Mouse (Mus musculus): ENCODE measurements around the gene Art3. TPM values are rescaled to one million over a fixed set of nuclear protein-coding genes. Genes with fewer than 3 reads are reported as not detected.

Gene Art3
- polyA plus RNA-seq, 1 experiment from 2014 or later: 3.9 TPM

- H3K4me1 ChIP-seq: peaks cover 18% of the 10 kb centered on the region; the same call in 1 of the 2 replicates
- H3K36me3 ChIP-seq: no peaks in the 10 kb centered on the region
- H3K4me2 ChIP-seq: no peak overlapping the region
- H3K9ac ChIP-seq: no peak overlapping the region
- H3K27me3 ChIP-seq: no peaks in the 10 kb centered on the region
- ATAC-seq (replicated peaks; ENCODE audit: low FRiP score): peak; percentile 83
- WGBS: 59% methylated on average over 13 of the region's 13 CpGs
- H3K27ac ChIP-seq: no peak overlapping the region
- H3K9me3 ChIP-seq (replicated peaks): no peaks in the 10 kb centered on the region
- H3K4me3 ChIP-seq (replicated peaks): no peak overlapping the region
Measured at GRCm38 (mm10) chr5:92369151-92369994, 37.7 kb downstream of the Art3 start.

- H3K9ac ChIP-seq: no peak overlapping the region
- H3K4me1 ChIP-seq: peaks cover 21% of the 10 kb centered on the region
- no peaks in the 10 kb centered on the region for H3K27me3 ChIP-seq
- H3K4me3 ChIP-seq (replicated peaks): no peak overlapping the region
- WGBS: 71% methylated on average over 6 of the region's 6 CpGs
- ATAC-seq (replicated peaks; ENCODE audit: low FRiP score): no peak
- H3K9me3 ChIP-seq (replicated peaks): no peaks in the 10 kb centered on the region
- no peak overlapping the region for H3K27ac ChIP-seq
- H3K36me3 ChIP-seq: no peaks in the 10 kb centered on the region
- H3K4me2 ChIP-seq: no peak overlapping the region
Measured at GRCm38 (mm10) chr5:92370392-92370791, 38.8 kb downstream of the Art3 start.

- Histone ChIP-seq H3K9me3 (replicated peaks) (no peaks in the 10 kb centered on the region), H3K9ac (no peak overlapping the region), H3K4me1 (peaks cover 26% of the 10 kb centered on the region), H3K4me2 (no peak overlapping the region), H3K27me3 (no peaks in the 10 kb centered on the region), H3K27ac (no peak overlapping the region), H3K4me3 (replicated peaks) (no peak overlapping the region), H3K36me3 (no peaks in the 10 kb centered on the region)
- ATAC-seq (replicated peaks; ENCODE audit: low FRiP score): no peak
- whole genome bisulfite sequencing: 72% methylated on average over 6 of the region's 6 CpGs
Measured at GRCm38 (mm10) chr5:92370891-92371290, 39.3 kb downstream of the Art3 start.

DNA sequence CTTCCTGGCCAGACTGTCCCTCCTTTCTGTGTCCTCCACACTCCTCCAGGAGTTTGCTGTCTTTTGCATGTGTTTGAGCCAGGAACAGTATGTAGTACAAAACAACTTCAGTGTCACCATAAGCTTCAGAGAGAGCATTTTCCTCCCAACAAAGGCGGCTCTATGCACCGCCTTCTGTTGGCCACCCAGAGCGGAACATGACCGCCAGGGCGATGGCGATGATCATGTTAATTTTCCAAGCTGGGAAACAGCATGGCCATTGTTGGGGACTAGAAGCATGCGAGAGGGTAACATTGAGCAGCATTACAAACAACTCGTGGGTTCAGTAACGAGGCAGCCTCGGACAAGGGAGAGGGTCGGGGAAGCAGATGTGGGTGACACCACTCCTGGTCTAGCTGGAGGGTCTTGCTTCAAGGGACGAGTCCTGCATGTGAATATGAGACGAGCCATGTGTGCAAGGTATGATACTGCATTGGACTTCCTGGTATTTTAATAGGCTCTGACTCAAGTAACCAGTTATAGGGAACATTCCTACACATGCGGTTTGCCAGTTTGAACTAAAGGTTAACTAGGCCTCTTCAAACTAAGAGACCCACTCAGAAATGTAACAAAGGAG lies 39.8 kb downstream of the Art3 start:
- Histone ChIP-seq H3K4me1 (peaks cover 29% of the 10 kb centered on the region), H3K27me3 (no peaks in the 10 kb centered on the region), H3K4me3 (replicated peaks) (no peak overlapping the region), H3K4me2 (no peak overlapping the region), H3K9me3 (replicated peaks) (no peaks in the 10 kb centered on the region), H3K36me3 (no peaks in the 10 kb centered on the region), H3K9ac (no peak overlapping the region), H3K27ac (no peak overlapping the region)
- WGBS: 80% methylated on average over 14 of the region's 14 CpGs
- no peak for ATAC-seq (replicated peaks; ENCODE audit: low FRiP score)

- Histone ChIP-seq H3K9me3 (replicated peaks) (no peaks in the 10 kb centered on the region), H3K36me3 (no peaks in the 10 kb centered on the region), H3K4me2 (no peak overlapping the region), H3K27me3 (no peaks in the 10 kb centered on the region), H3K27ac (no peak overlapping the region), H3K4me1 (peaks cover 35% of the 10 kb centered on the region), H3K4me3 (replicated peaks) (no peak overlapping the region), H3K9ac (no peak overlapping the region)
- WGBS: 49% methylated on average over 2 of the region's 2 CpGs
- ATAC-seq (replicated peaks; ENCODE audit: low FRiP score): no peak
Measured at GRCm38 (mm10) chr5:92372605-92373004, 41.0 kb downstream of the Art3 start.

- WGBS: 32% methylated on average over 6 of the region's 6 CpGs
- ATAC-seq (replicated peaks; ENCODE audit: low FRiP score): no peak; the same call in 1 of the 2 replicates
- no peak overlapping the region for H3K4me2 ChIP-seq
- H3K27ac ChIP-seq: peak overlapping the region; percentile 82
- H3K9me3 ChIP-seq (replicated peaks): no peaks in the 10 kb centered on the region
- H3K27me3 ChIP-seq: no peaks in the 10 kb centered on the region
- H3K4me1 ChIP-seq: peaks cover 24% of the 10 kb centered on the region
- H3K4me3 ChIP-seq (replicated peaks): no peak overlapping the region
- no peaks in the 10 kb centered on the region for H3K36me3 ChIP-seq
- H3K9ac ChIP-seq: no peak overlapping the region
Measured at GRCm38 (mm10) chr5:92374721-92375142, 43.1 kb downstream of the Art3 start.

DNA sequence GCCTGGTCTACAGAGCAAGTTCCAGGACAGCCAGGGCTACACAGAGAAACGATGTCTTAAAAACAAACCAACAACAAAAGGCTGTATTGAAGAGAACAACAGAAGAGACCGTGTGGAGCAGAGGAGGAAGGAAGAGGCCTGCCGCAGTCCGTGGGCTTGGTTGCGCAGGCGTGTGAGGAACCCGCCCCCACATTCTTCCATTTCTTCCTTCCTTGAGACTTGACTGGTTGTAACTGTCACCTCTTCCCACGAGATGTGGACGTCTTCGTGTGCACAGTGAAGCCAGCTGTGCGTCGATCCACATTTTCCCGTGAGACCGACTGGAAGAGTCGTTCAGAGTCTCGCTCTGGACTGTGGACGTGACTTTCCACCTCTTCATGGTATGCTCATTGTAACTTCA lies 43.7 kb downstream of the Art3 start:
- H3K27ac ChIP-seq: peak overlapping the region; percentile 82
- no peaks in the 10 kb centered on the region for H3K9me3 ChIP-seq (replicated peaks)
- no peak for ATAC-seq (replicated peaks; ENCODE audit: low FRiP score)
- peaks cover 24% of the 10 kb centered on the region for H3K4me1 ChIP-seq
- no peak overlapping the region for H3K9ac ChIP-seq
- no peak overlapping the region for H3K4me3 ChIP-seq (replicated peaks)
- WGBS: 65% methylated on average over 17 of the region's 17 CpGs
- no peaks in the 10 kb centered on the region for H3K27me3 ChIP-seq
- H3K36me3 ChIP-seq: no peaks in the 10 kb centered on the region
- H3K4me2 ChIP-seq: peak overlapping the region; percentile 15; the same call in 1 of the 2 replicates

GRCm38 (mm10) chr5:92376795-92377405 lies 45.3 kb downstream of the Art3 start:
- WGBS: 32% methylated on average over 13 of the region's 13 CpGs
- Histone ChIP-seq H3K27me3 (no peaks in the 10 kb centered on the region), H3K9ac (no peak overlapping the region), H3K9me3 (replicated peaks) (no peaks in the 10 kb centered on the region), H3K36me3 (no peaks in the 10 kb centered on the region), H3K4me2 (0 out of 2 replicates have a peak overlapping the region, but pooled peaks have one; percentile 10), H3K4me3 (replicated peaks) (no peak overlapping the region), H3K4me1 (peaks cover 19% of the 10 kb centered on the region), H3K27ac (0 out of 2 replicates have a peak overlapping the region, but pooled peaks have one; percentile 14)
- ATAC-seq (replicated peaks; ENCODE audit: low FRiP score): no peak

DNA sequence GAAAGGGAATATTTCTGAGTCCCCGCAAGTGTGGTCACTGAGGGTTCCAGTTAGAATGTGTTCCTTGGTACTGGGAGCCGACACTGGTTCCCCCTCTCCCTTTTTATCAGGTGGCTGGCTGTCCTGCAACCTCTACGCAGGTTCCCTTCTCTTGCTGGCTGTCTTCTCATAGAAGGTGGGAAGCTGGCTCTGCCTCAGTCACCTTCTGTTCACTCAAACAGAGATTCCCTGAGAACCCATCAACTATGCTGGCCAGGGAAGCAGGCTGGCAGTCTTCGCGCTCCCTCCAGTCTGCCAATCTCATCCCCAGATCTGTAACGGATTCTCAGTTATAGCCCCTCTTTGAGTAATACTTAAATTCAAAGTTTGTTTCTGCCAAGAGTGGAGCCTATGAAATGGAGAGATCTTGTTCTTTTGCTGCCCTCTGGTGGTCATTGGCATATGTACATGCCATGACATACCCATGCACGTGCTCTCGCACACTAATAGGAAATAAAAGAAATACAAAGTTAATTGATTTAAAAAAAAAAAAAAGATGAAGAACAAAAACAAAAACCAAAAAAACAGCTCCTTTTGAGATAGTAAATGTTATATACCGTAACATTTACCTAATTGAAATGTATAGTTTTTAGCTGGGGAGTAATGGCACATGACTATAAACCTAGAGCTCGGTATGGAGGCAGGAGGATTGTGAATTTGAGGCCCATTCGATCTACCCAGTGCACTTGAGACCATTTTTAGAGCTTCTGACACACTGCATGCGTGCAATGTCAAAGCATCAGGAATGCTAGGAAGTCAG lies 50.1 kb downstream of the Art3 start:
- WGBS: 36% methylated on average over 12 of the region's 12 CpGs
- no peak overlapping the region for H3K4me2 ChIP-seq
- ATAC-seq (replicated peaks; ENCODE audit: low FRiP score): peak; percentile 58; the same call in 1 of the 2 replicates
- H3K9me3 ChIP-seq (replicated peaks): no peaks in the 10 kb centered on the region
- H3K27me3 ChIP-seq: no peaks in the 10 kb centered on the region
- no peak overlapping the region for H3K4me3 ChIP-seq (replicated peaks)
- no peak overlapping the region for H3K9ac ChIP-seq
- no peak overlapping the region for H3K27ac ChIP-seq
- H3K4me1 ChIP-seq: peaks cover 8% of the 10 kb centered on the region
- H3K36me3 ChIP-seq: no peaks in the 10 kb centered on the region

DNA sequence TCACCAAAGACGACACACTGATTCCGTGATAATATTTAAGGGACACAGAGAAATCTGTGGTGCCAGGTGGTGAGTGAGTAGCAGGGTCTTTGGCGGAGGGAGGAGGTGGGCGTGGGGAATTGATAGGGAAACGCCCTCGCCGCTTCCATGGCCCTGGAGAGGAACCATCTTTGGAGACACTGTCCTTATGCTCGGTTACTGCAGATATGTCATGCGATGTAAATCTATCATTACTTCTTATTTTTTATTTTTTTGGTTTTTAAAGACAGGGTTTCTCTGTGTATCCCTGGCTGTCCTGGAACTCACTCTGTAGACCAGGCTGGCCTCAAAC lies 50.7 kb downstream of the Art3 start:
- Histone ChIP-seq H3K27ac (no peak overlapping the region), H3K36me3 (no peaks in the 10 kb centered on the region), H3K9me3 (replicated peaks) (no peaks in the 10 kb centered on the region), H3K4me1 (peaks cover 6% of the 10 kb centered on the region; the same call in 1 of the 2 replicates), H3K4me2 (no peak overlapping the region), H3K4me3 (replicated peaks) (no peak overlapping the region), H3K9ac (no peak overlapping the region), H3K27me3 (no peaks in the 10 kb centered on the region)
- 0 out of 2 replicates have a peak, but pooled peaks have one; percentile 48 for ATAC-seq (replicated peaks; ENCODE audit: low FRiP score)
- WGBS: 61% methylated on average over 9 of the region's 9 CpGs

- Histone ChIP-seq H3K27ac (no peak overlapping the region), H3K4me3 (replicated peaks) (no peak overlapping the region), H3K4me2 (no peak overlapping the region), H3K4me1 (peaks cover 9% of the 10 kb centered on the region; the same call in 1 of the 2 replicates), H3K36me3 (no peaks in the 10 kb centered on the region), H3K9me3 (replicated peaks) (no peaks in the 10 kb centered on the region), H3K27me3 (0 out of 2 replicates have a peak, but pooled peaks cover 1% of the 10 kb centered on the region), H3K9ac (no peak overlapping the region)
- 25% methylated on average over 7 of the region's 7 CpGs for WGBS
- ATAC-seq (replicated peaks; ENCODE audit: low FRiP score): no peak
Measured at GRCm38 (mm10) chr5:92383747-92384146, 52.1 kb downstream of the Art3 start.

Data from kidney, embryonic 15.5 days (tissue).